Mouse (Mus musculus) MN1 (cell line): ENCODE measurements around the gene Ints3.
"Not testable (repeated sequence)": the region's sequence is repeated elsewhere in the genome, so short reads cannot be mapped to it uniquely, and the experiment has no call there.

Experiments used
- DNase-seq: peaks from one replicate; pipeline ENCODE4 v3.0.0-alpha.2; 2016; ENCODE audit warnings: low spot score

Ints3 gene

DNA sequence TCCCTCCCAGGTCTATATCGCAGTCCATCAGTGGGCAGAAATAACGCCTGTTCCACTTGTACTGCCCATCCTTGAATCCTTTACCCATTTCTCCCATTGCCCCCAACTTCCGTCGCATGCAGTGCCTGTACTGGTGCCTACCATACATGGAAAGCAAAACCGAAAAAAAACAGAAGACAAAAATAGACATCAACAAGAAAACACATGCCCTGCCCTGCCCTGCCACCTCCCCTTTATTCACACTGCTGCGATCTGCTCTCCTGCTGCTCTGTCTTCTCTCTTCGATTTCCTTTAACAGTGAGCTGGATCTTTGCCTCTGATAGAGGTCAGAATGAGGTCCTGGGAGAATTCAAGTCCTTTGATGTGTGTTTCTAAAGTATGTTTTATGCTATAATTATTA lies 75.5 kb downstream of the Ints3 start:
- no peak for DNase-seq

DNA sequence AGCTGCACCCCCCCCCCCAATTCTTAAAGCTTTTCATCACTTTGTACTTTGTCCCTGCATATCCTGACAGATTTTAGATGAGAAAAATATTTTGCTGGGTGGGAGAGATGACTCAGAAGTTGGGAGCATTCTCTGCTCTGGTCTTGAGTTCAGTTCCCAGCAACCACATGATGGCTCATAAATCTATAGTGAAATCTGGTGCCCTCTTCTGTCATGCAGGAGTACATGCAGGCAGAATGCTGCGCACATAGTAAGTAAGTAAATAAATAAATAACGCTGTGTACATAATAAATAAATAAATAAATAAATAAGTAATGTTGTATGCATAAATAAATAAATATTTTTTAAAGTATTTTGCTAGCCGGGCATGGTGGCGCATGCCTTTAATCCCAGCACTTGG lies 85.6 kb downstream of the Ints3 start:
- DNase-seq, result no peak

GRCm38 (mm10) chr3:90342853-90343252 lies 90.6 kb downstream of the Ints3 start:
- DNase-seq, result not testable (repeated sequence)
